Mouse (Mus musculus): ENCODE results near the gene Adcy7.

- TF ChIP-seq POLR2A (IDR thresholded peaks at IDR 0.05; ENCODE audit: insufficient read depth, low read depth, low read length) (no peak), CTCF (IDR thresholded peaks at IDR 0.05; ENCODE audit: insufficient read depth, low read depth, low read length) (no peak)
Measured at GRCm38 (mm10) chr8:88334384-88334783, 62.2 kb downstream of the Adcy7 start.
